Mouse (Mus musculus) R1 (cell line): ENCODE results near the gene Smap2.
"Not testable (repeated sequence)": the region's sequence is repeated elsewhere in the genome, so short reads cannot be mapped to it uniquely, and the experiment has no call there.

Source experiments
- DNase-seq: peaks from one replicate; pipeline ENCODE4 v3.0.0-alpha.2; 2018; ENCODE audit warnings: low read depth, low spot score

Smap2 gene

GRCm38 (mm10) chr4:121016928-121017657 lies at the start of gene Smap2:
TSS of gene Smap2 (minus strand) at chr4:121017247.
- DNase-seq: peak; percentile 98

GRCm38 (mm10) chr4:121065336-121065735 lies 48.3 kb upstream of the Smap2 start:
- no peak for DNase-seq

- DNase-seq: not testable (repeated sequence)
Observed at GRCm38 (mm10) chr4:121059218-121059617, 42.2 kb upstream of the Smap2 start.

GRCm38 (mm10) chr4:121057032-121057431 lies 40.0 kb upstream of the Smap2 start:
- DNase-seq: no peak

- peak; percentile 16 for DNase-seq
Observed at GRCm38 (mm10) chr4:121056342-121056741, 39.3 kb upstream of the Smap2 start.

- DNase-seq: peak; percentile 45
Observed at GRCm38 (mm10) chr4:121052454-121053323, 35.6 kb upstream of the Smap2 start.

GRCm38 (mm10) chr4:121051863-121052262 lies 34.8 kb upstream of the Smap2 start:
- no peak for DNase-seq

- DNase-seq: peak; percentile 73
Observed at GRCm38 (mm10) chr4:121042946-121043345, 25.9 kb upstream of the Smap2 start.

GRCm38 (mm10) chr4:121042472-121042871 lies 25.4 kb upstream of the Smap2 start:
- DNase-seq: peak; percentile 66

- DNase-seq: peak; percentile 72
Observed at GRCm38 (mm10) chr4:121040897-121041671, 24.0 kb upstream of the Smap2 start.

- no peak for DNase-seq
Observed at GRCm38 (mm10) chr4:121040323-121040722, 23.3 kb upstream of the Smap2 start.

- no peak for DNase-seq
Observed at GRCm38 (mm10) chr4:121039331-121040115, 22.5 kb upstream of the Smap2 start, which contains the start of gene Col9a2. TSS of gene Col9a2 (plus strand) at chr4:121039385.

- DNase-seq: peak; percentile 63
Observed at GRCm38 (mm10) chr4:121033006-121033405, 16.0 kb upstream of the Smap2 start.

- no peak for DNase-seq
Observed at GRCm38 (mm10) chr4:121031440-121031839, 14.4 kb upstream of the Smap2 start.

GRCm38 (mm10) chr4:121029632-121030031 lies 12.6 kb upstream of the Smap2 start:
- no peak for DNase-seq

GRCm38 (mm10) chr4:121028659-121029392 lies 11.8 kb upstream of the Smap2 start:
- DNase-seq: peak; percentile 80

- no peak for DNase-seq
Observed at GRCm38 (mm10) chr4:121028146-121028545, 11.1 kb upstream of the Smap2 start.

- no peak for DNase-seq
Observed at GRCm38 (mm10) chr4:121025681-121026080, 8.6 kb upstream of the Smap2 start.

- no peak for DNase-seq
Observed at GRCm38 (mm10) chr4:121023941-121024340, 6.9 kb upstream of the Smap2 start.

GRCm38 (mm10) chr4:121023464-121023863 lies 6.4 kb upstream of the Smap2 start:
- DNase-seq: no peak
